Mouse (Mus musculus) layer of hippocampus, postnatal 36 days (tissue): ENCODE data around the gene Ptprn2. TPM values are rescaled to one million over a fixed set of nuclear protein-coding genes. Genes with fewer than 3 reads are reported as not detected.
"Not testable (repeated sequence)": the region's sequence is repeated elsewhere in the genome, so short reads cannot be mapped to it uniquely, and the experiment has no call there.

Experiments
- DNase-seq, 2 experiments: peaks; one replicate each; pipeline ENCODE4 v3.0.0; 2022
- total RNA-seq, 2 experiments: library from RNA; stranded (reverse); gene quantifications; 2 replicates each; pipeline ENCODE4 v1.2.3; 2021

The Ptprn2 gene
- total RNA-seq, 2 experiments from 2014 or later: 281 to 298 TPM

GRCm38 (mm10) chr12:116515824-116516223 is 30.3 kb downstream of the Ptprn2 start:
- peak; percentile 24 to 37 for DNase-seq

- no peak for DNase-seq
Measured at GRCm38 (mm10) chr12:116528861-116529260, 43.3 kb downstream of the Ptprn2 start.

DNA sequence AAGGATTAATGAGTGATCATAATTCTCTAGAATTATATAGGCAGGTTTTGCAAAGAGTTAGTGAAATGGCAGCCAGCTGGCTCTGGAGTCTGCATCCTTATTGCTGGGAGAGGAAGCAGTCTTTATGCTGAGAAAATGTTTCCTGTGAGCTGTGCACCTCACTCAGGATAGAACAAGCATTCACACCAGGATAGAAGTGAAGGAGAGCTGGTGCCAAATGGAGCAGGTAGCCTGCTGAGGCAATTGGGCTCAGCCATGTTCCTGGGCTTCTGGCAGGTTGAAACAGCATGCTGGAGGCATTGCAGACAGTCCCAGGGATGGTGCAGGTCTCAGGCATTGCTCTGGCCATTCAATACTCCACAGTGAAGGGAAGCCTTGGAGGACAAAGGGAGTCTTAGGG is 47.8 kb downstream of the Ptprn2 start:
- no peak for DNase-seq

- DNase-seq: no peak
Measured at GRCm38 (mm10) chr12:116539305-116539704, 53.8 kb downstream of the Ptprn2 start.

GRCm38 (mm10) chr12:116540608-116541007 is 55.1 kb downstream of the Ptprn2 start:
- DNase-seq: no peak

DNA sequence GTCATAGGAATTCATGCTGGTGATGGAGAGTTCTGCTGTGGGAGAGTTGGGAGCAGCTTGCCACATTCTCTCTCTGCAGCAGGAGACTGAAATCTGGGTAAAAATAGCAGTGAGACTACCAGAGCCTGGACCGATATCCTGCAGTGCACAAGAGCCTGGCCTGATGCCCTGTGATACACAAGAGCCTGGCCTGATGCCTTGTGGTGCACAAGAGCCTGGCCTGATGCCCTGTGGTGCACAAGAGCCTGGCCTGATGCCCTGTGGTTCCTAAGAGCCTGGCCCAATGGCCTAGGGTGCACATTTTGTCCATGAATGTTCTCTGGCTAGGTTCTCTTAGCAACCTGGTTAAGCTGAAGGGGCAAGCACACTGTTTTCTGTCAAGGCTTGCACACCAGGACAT is 64.5 kb downstream of the Ptprn2 start:
- peak in 1 of 2 experiments; percentile 42 for DNase-seq

DNA sequence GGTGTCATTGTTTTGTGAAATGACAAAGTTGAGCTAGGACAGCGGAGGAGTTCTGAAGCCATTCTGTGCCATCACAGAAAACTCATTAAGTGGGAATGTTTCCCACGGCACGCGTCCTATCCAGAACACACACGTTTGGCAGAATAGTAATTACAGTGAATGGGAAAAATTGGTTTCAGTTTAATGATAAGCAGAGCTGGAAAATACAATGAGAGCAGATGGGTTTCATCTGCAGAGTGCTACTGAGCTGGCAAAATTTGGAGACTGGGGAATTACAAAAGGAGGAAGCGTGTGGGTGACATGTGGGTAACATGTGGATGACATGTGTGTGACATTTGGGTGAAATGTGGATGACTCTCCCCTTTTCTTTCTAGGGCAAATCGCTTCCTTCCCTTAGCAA is 66.0 kb downstream of the Ptprn2 start:
- DNase-seq: peak; percentile 31 to 33

GRCm38 (mm10) chr12:116552306-116552705 is 66.8 kb downstream of the Ptprn2 start:
- DNase-seq: no peak

DNA sequence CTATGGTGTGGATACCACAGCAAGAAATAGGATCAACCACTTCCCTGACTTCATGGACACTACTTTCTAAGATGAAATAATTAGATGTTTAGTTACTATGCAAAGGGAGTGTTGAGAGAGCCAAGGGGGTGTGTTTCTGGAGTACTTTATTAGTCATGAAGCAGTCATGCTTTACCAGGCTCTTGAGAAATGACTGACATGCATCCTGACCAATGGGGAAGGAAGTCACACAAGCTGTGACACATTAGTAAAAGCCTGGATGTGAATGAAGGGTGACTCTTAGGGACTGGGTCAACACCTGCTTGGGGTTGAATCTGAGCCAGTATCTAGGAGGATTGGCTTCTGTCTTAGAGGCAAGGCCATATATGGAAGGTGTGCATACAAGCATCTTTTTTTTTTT is 67.8 kb downstream of the Ptprn2 start:
- DNase-seq: no peak

GRCm38 (mm10) chr12:116555964-116556363 is 70.4 kb downstream of the Ptprn2 start:
- no peak for DNase-seq

DNA sequence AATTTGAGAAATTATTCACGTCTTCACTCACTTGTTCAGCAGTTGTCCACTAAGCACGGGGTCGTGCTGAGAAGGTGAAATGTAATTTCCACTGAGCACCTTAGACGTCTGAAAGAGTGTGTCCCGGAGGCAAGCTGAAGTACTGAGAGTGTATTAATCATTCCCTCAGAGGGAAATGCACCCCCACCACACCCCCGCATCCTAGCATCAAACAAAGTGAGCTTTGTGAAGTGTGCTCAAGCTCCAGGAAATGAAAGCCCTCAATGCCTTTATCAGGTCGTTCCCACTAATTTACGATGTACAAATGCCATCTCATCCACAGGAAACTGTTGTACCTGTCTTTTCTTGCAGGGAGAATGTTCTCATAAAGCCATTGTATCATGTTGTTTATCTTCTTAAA is 78.9 kb downstream of the Ptprn2 start:
- DNase-seq: no peak

DNA sequence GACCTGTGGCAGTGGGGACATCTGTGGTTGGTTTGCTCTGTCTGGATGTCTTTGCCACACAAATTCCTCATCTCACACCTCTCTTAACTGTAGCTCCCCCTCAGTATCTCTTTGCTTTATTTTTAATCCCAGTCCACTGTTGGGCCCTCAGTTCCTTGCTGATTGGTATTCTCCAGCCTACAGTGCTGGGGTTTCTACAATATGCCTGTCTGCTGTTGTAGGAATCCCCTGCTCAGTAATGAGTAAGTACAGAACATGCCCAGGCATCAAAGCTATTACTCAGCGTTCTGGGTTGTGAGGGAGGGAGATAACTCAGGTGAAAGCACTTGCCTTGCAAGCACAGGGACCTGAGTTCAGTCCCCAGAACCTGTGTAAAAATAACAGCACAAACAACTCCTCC is 81.2 kb downstream of the Ptprn2 start:
- no peak for DNase-seq

- no peak for DNase-seq
Measured at GRCm38 (mm10) chr12:116567170-116567569, 81.7 kb downstream of the Ptprn2 start.

GRCm38 (mm10) chr12:116569568-116569967 is 84.0 kb downstream of the Ptprn2 start:
- no peak for DNase-seq

DNA sequence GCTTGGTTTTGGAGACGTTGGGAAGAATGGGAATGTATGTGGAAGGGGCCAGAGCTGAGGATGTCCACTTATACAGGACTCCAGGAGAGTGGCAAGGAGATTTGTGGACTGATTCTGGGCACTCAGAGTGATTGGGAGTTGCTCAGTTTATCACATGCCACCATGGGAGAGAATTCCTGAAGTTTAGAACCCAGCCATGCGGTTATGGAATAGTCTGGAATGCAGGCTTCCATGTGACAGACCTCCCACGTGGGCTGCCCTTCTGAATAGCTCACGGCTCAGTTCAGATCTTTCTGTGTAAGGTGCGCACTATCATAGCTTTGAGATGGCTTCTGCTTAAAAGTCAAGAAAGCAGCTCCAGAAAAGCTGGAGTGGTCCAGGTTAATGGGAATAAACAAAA is 88.6 kb downstream of the Ptprn2 start:
- DNase-seq: no peak

- DNase-seq: no peak
Measured at GRCm38 (mm10) chr12:116574720-116575119, 89.2 kb downstream of the Ptprn2 start.

GRCm38 (mm10) chr12:116577917-116578316 is 92.4 kb downstream of the Ptprn2 start:
- DNase-seq: not testable (repeated sequence)

DNA sequence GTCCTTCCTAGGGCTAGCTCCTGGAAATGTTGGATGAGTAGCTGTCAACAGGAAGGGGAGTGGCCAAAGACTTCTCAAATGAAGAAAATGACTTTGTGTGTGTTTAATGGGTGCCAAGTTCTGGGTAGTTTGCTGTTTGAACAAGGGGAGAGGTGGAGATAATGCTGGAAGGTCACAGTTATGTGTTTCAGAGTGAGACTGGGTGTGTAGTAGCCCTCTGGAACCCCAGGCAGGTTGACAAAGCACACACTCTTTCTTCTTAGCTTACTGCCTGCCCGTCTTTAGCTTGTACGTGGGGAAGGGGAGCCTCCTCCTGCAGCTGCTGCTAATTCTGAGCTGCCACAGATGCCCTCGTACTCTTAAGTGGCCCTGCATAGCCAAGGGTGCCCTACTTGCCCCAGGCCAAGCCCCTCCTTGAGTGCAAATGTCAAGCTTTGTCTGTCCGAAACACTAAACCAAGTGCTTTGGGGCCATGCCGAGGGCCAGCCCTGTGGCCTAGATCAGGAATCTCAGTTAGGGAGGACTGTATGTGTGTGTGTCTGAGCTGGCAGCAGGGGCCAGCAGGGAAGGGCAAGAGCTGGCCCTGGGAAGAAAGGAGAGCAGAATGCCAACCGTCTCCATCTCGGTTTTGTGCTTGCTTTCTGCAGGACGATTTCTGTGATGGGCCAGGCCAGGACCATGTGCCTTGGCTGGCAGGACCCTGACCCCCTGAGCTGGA is 95.5 kb downstream of the Ptprn2 start:
- DNase-seq: no peak

- DNase-seq: no peak
Measured at GRCm38 (mm10) chr12:116581864-116582263, 96.3 kb downstream of the Ptprn2 start.

DNA sequence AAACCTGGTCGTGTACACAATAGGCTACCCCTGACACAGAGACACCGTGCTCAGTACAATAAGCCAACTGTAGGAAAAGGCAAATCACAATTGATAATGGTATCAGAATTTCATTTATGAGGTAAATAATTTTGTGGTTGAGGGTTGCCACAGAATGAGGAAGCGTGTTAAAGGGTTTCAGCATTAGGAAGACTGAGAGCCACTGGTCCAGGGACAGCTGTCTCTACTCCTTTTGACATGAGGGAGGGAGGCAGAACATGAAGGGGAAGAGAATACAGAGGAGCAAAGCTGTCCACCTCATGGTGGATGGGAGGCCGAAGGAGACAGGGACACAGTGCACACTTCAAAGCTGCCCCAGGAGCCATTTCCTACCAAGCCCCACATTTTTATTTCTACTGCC is 97.3 kb downstream of the Ptprn2 start:
- DNase-seq: no peak

DNA sequence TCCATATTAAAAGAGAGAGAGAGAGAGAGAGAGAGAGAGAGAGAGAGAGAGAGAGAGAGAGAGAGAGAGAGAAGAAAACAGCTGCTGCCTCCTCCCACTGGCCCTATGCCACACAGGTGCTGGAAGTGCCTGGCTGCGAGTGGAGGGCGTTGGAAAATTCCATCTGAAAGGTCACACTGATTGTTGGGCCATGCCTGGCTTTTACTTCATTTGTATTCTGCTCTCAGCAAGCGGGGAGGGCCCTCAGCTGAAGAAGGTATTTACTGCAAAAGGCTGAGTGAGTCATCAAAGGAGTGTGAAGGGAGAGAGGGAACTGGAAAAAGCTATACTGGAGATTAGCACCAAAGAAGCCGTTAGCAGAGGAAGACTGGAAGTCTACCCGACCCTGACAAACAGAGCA is 99.5 kb downstream of the Ptprn2 start:
- DNase-seq: peak in 1 of 2 experiments; percentile 24

- no peak for DNase-seq
Measured at GRCm38 (mm10) chr12:116586167-116586566, 100.6 kb downstream of the Ptprn2 start.

DNA sequence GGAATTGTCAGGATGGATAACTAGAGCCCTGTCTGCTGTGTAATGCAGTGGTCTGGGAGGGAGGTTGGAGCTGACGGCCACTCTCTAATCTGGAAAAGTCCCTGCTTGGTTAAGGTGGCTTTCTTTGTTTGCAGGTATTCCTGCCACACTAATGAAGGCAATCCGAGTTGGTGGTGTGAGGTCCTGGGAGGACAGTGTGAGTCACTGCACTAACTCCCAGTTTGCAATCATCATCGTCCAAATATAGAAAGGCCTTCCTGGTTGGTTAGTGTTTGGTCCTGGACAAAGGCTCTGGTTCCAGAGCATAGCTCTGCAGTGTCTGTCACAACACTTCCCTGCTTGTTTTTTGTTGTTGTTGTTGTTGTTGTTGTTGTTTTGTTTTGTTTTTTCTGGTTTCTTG is 102.0 kb downstream of the Ptprn2 start:
- no peak for DNase-seq

DNA sequence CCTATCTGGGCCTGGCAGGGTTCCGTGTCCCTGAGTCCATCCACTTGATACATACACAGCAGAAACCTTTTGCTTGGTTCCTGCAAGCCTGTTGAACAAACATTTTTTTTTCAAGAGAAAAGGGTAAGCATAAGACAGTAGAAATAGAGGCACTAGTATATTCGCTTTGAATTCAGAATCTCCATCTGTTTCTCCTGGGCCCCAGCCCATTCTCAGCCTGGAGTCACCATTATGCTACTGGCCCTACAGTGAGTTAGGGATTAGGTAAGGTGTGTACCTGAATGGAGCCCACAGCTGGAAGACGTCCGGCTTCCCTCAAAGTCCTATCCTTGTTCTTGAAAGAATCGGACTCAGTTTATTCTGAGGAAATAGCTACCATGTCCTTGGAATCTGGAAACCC is 104.6 kb downstream of the Ptprn2 start:
- no peak for DNase-seq

DNA sequence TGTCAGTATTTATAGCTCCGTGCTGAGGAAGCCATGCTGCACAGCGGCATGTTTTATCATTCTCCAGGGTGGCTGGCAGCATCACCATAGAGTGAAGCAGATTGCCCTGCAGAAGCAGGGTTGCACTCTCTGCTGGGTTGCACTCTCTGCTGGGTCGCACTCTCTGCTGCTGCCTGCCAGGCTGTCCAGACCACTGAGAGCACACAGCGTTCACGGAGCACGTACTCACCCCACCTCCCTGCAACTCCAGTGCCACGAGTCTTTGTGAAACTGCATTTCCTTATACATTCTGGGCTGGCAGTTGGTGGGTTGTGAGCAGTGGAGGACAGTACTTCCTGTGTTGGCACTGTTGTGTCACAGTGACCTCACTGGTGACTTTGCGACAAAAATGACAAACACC is 108.9 kb downstream of the Ptprn2 start:
- DNase-seq: no peak
